Mouse (Mus musculus) E14TG2a.4 (cell line): ENCODE data around the gene Pfdn5.
"Not testable (repeated sequence)": the region's sequence is repeated elsewhere in the genome, so short reads cannot be mapped to it uniquely, and the experiment has no call there.

ENCODE experiments used
- H3K27me3 ChIP-seq: 2 replicates; pipeline ENCODE4 v1.6.1; 2014; ENCODE audit warnings: low read length, control low read depth; ENCODE audit not compliant: insufficient read depth
- H3K36me3 ChIP-seq: 2 replicates; pipeline ENCODE4 v1.6.1; 2014; ENCODE audit warnings: low read length, control low read depth; ENCODE audit not compliant: insufficient read depth
- H3K4me1 ChIP-seq: replicated peaks from 2 replicates; pipeline ENCODE4 v1.6.1; 2014; ENCODE audit warnings: low read depth, low read length, control low read depth
- H3K4me3 ChIP-seq: replicated peaks from 2 replicates; pipeline ENCODE4 v1.5.1; 2014; ENCODE audit warnings: mild to moderate bottlenecking, low read length
- H3K9me3 ChIP-seq: 2 replicates; pipeline ENCODE4 v1.6.1; 2014; ENCODE audit warnings: low read length, control low read depth
- CTCF ChIP-seq: conservative IDR thresholded peaks from 2 replicates; pipeline ENCODE4 v1.5.1; 2014; ENCODE audit warnings: low read length
- NANOG ChIP-seq: IDR thresholded peaks from 2 replicates; pipeline ENCODE4 v1.6.1; 2014; ENCODE audit warnings: borderline replicate concordance, low read length, mixed read lengths
- POU5F1 ChIP-seq: IDR thresholded peaks from 2 replicates; pipeline ENCODE4 v1.6.1; 2014; ENCODE audit warnings: low read length, borderline replicate concordance

The Pfdn5 gene

DNA sequence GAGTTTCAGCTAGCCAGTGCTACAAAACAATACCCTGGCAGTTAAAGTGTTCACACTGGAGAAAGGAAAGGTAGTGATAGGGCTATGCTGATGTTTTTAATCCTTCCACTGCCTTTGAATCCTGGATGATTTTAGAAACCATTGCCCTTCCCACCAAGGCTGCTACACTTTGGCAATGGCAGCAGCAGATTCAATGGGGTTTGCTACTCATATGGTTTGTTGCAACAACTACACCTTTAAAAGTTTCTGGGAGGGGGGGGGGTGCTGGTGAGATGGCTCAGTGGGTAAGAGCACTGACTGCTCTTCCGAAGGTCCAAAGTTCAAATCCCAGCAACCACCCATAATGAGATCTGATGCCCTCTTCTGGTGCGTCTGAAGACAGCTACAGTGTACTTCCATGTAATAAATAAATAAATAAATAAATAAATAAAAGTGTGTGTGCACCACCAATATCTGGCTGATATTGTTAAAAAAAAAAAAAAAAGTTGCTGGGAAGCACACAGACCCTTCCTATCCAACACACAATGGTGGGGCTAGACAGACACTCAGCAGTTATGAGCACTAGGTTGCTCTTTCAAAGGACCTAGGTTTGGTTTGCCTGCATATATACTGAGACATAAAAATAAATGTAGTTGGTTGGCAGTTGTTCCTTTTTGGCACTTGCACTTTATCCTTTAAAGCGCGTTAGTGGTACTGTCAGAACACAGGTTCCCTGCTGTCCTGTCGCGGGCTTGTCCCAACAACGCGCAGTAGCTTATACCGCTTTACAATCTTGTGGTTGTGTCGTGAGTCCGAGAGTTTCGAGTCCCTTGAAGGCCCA, 1.1 kb upstream of the Pfdn5 start:
- H3K36me3 ChIP-seq = peaks cover 70% of the 10 kb centered on the region
- no peaks in the 10 kb centered on the region for H3K27me3 ChIP-seq
- H3K4me3 ChIP-seq = peak overlapping the region; percentile 75
- no peak for TF ChIP-seq POU5F1
- TF ChIP-seq NANOG = no peak
- no peak for TF ChIP-seq CTCF
- no peaks in the 10 kb centered on the region for H3K9me3 ChIP-seq
- H3K4me1 ChIP-seq = peaks cover 24% of the 10 kb centered on the region

DNA sequence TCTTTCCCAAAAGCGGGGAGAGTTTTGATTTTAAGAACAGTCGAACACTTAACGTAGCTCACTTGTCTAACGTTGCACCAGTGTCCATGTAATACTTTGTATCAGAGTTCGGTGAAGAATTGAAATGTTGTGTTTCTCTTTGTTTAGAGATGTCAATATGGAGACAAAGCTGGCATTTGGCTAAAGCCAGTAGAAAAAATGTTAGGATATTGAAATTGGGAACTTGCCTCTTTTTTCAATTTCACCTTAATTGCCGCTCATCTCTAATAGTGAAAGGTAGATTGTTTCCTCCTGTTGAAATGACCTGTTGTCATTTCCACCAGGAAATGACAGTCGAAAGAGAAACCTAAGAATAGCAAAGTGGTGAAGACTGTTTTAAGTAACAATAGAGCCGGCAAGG, 976 bp downstream of the Pfdn5 start:
- H3K4me1 ChIP-seq = peaks cover 31% of the 10 kb centered on the region
- H3K36me3 ChIP-seq = peaks cover 63% of the 10 kb centered on the region
- no peaks in the 10 kb centered on the region for H3K9me3 ChIP-seq
- peak overlapping the region; percentile 95 for H3K4me3 ChIP-seq
- H3K27me3 ChIP-seq = no peaks in the 10 kb centered on the region
- no peak for TF ChIP-seq POU5F1
- TF ChIP-seq NANOG = no peak
- no peak for TF ChIP-seq CTCF

DNA sequence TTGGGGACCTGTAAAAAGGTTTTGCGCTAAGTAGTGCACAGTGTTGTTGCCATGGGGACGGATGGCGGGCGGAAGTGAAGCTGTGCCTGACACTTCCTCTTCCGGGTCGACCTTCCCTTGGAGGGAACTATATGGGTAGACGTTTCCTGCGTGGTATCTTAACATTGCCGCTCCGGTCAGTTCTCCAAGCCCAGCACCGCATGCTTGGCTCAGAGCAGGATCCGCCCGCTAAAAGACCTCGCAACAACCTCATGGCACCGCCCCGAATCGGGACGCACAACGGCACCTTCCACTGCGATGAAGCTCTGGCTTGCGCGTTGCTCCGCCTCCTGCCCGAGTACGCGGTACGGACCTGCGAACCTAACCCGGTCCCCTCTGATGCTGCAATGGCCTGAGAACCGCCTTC, 5.7 kb downstream of the Pfdn5 start, which contains the start of gene Myg1:
Myg1 (plus strand) TSS at position 100 of the 406 bp plus-strand sequence.
- peak within 1 kb of the TSS; percentile 95 for H3K4me3 ChIP-seq
- H3K9me3 ChIP-seq = no peaks in the 10 kb centered on the region
- H3K27me3 ChIP-seq = no peaks in the 10 kb centered on the region
- H3K36me3 ChIP-seq = peaks cover 79% of the 10 kb centered on the region
- TF ChIP-seq CTCF = no peak
- TF ChIP-seq POU5F1 = no peak
- no peak for TF ChIP-seq NANOG
- H3K4me1 ChIP-seq = peaks cover 48% of the 10 kb centered on the region

DNA sequence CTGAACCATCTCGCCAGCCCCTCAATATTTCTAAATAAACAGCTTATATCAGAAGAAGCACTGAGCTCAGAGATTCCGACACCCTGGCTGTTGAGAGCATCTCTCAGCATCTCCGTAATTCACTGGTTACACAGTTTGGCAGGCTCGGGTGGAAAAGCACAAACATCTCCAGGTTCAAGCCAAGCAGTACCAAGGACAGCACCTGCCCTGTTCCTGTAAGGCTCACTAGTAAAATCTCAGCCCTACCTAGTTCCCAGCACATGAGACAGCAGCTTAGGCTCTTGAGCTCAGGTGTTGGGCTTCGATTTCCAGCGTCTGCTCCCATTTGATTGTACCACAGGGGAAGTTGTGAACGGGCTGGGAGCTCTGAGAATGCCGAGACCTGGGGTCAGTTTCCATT, 9.3 kb downstream of the Pfdn5 start:
- Histone ChIP-seq H3K27me3 (no peaks in the 10 kb centered on the region), H3K4me3 (no peak overlapping the region), H3K4me1 (peaks cover 43% of the 10 kb centered on the region), H3K9me3 (no peaks in the 10 kb centered on the region), H3K36me3 (peaks cover 88% of the 10 kb centered on the region)
- TF ChIP-seq NANOG (no peak), CTCF (no peak), POU5F1 (no peak)

DNA sequence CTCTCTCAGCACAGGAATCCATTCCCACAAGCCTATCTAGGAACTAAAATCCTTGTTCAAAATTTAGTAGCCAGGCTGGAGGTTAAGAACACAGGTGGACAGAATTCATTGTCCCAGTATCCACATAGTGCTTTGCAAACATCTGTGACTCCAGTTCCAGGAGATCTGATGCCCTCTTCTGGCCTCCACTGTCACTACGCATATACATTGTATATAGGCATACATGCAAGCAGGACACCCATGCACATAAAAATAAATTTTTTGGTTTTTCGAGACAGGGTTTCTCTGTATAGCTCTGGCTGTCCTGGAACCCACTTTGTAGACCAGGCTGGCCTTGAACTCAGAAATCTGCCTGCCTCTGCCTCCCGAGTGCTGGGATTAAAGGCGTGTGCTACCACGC, 10.0 kb downstream of the Pfdn5 start:
- H3K27me3 ChIP-seq, H3K9me3 ChIP-seq, H3K4me3 ChIP-seq: not testable (repeated sequence)
- Histone ChIP-seq H3K4me1 (peaks cover 45% of the 10 kb centered on the region), H3K36me3 (peaks cover 86% of the 10 kb centered on the region)
- TF ChIP-seq CTCF = 0 out of 2 replicates have a peak, but pooled peaks have one; percentile 8

DNA sequence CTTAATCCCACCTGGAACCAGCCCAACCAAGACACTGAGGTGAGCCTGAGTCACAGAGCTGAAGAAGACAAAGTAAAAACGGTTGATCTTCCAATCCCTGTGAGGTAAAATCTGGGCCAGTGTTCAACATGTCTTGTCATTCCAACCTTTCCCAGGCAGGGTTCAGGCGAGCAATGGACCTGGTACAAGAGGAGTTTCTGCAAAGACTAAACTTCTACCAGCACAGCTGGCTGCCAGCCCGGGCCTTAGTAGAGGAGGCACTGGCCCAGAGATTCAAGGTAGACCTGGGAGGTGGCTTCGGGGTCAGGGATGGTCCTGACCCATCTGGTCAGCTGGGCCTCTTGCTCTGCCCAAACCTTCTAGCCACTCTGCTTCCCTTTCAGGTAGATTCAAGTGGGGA, 11.0 kb downstream of the Pfdn5 start:
- Histone ChIP-seq H3K4me1 (peaks cover 39% of the 10 kb centered on the region), H3K27me3 (no peaks in the 10 kb centered on the region)
- TF ChIP-seq CTCF (no peak), NANOG (no peak), POU5F1 (no peak)

DNA sequence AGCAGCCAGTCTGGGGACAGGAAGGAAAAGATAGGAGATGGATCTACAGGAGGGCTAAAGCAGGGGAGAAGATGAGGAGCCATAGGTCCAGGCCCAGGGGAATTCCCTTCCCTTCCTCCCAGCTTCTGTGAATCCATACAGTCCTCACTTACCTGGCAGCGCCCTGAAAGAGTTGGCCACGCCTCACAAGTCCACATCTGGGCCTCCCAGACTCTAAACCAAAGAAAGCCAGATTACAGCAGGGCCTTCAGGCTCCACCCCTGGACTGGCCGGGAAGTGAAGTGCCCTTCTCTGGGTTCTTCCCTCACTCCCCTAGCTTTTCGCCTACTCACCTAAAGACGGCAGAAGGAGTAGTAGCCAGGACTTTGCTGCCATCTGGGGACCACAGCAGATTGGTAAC, 13.7 kb downstream of the Pfdn5 start:
- Histone ChIP-seq H3K36me3 (peaks cover 90% of the 10 kb centered on the region), H3K9me3 (no peaks in the 10 kb centered on the region), H3K27me3 (no peaks in the 10 kb centered on the region), H3K4me1 (peaks cover 21% of the 10 kb centered on the region), H3K4me3 (no peak overlapping the region)
- TF ChIP-seq POU5F1 (no peak), CTCF (no peak), NANOG (no peak)

More for the DNA sequence above, 11.0 kb downstream of the Pfdn5 start:
- Histone ChIP-seq H3K9me3 (no peaks in the 10 kb centered on the region), H3K36me3 (peaks cover 88% of the 10 kb centered on the region), H3K4me3 (no peak overlapping the region)

DNA sequence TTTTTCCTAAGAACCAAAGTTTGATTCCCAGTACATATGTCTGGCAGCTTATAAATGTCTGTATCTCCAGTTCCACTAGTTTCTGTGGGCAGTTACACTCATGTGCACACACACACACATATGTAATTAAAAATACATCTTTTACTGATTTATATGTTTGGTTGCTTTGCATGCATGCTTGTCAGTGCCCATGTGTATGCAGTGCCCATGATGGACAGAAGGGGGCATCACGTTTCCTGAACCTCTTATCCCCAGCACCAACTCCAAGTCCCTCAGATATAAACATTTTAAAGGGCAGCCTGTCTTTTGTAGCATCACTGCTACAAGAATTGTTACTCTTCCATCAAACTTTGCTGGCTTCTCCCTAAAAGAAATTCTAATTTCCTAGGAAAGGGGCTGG, 15.7 kb downstream of the Pfdn5 start:
- Histone ChIP-seq H3K36me3 (peaks cover 92% of the 10 kb centered on the region), H3K4me3 (no peak overlapping the region), H3K9me3 (no peaks in the 10 kb centered on the region), H3K27me3 (no peaks in the 10 kb centered on the region), H3K4me1 (peaks cover 38% of the 10 kb centered on the region)
- TF ChIP-seq POU5F1 = no peak
- TF ChIP-seq CTCF = peak; percentile 66

DNA sequence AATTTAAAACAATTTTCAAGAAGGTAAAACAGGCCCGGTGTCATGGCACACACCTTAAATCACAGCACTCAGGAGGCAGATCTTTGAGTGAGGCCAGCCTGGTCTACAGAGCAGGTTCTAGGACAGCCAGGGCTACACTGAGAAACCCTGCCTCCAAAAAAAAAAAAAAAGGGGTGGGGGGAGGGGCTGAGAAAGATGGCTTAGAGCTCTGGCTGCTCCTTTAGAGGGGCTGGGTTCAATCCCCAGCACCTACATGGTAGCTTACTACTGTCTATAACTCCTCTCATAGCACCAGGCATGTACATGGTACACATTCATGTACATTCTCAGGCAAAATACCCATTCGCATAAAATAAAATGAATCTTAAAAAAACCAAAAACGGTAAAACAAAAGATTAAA, 18.6 kb downstream of the Pfdn5 start:
- Histone ChIP-seq H3K27me3 (no peaks in the 10 kb centered on the region), H3K36me3 (peaks cover 84% of the 10 kb centered on the region), H3K9me3 (no peaks in the 10 kb centered on the region), H3K4me3 (no peak overlapping the region), H3K4me1 (peaks cover 48% of the 10 kb centered on the region)
- TF ChIP-seq CTCF (no peak), NANOG (no peak), POU5F1 (no peak)
